Mouse (Mus musculus) layer of hippocampus, adult 8-10 months (tissue): ENCODE results near the gene Cxcl15. TPM values are rescaled to one million over a fixed set of nuclear protein-coding genes. Genes with fewer than 3 reads are reported as not detected.

Source experiments
- DNase-seq, 2 experiments: peaks; one replicate each; pipeline ENCODE4 v3.0.0; 2022; ENCODE audit warnings: low spot score in 2 of 2
- total RNA-seq, 4 experiments: library from RNA; stranded (reverse); gene quantifications; 2 replicates each; pipeline ENCODE4 v1.2.4; 2022

The Cxcl15 gene
- not detected for total RNA-seq

DNA sequence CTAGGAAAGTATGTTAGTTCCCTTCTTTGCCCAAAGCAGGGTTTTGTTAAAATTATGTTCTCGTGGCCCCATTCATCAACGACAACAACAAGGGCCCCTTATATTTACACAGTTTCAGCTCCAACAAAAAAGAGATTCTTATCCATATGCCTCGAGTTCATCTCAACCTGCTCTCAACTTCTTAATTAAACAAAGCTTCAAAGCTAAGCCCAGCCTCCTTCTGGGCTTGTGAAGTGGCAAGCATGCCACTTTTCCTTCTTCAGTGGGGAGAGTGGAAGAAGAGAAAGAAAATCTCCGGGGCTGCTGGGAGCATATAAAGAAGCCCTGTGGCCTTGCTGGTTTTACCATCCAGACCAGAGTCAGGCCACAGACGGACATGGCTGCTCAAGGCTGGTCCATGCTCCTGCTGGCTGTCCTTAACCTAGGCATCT, at the start of gene Cxcl15:
TSS of gene Cxcl15 (plus strand) at position 340 of the 431 bp plus-strand sequence.
- no peak for DNase-seq

DNA sequence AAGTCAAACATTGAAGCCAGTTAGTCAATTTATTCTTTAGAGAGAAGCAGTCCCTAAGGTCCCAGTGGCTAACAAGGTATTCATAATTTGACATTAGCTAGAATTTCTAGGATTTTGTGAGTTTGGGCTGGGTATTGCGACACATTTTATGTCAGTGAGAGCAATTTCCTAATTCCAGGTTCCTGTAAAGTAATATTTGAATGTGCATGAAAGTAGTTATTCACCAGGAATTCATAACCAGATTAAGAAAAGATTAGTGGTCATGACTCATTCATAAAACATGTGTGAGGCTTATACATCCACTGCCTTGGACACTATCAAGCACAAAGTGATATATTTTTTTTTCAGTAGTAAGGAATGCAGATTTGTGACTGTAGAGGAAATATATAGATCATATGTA, 40.4 kb upstream of the Cxcl15 start:
- DNase-seq, result no peak

DNA sequence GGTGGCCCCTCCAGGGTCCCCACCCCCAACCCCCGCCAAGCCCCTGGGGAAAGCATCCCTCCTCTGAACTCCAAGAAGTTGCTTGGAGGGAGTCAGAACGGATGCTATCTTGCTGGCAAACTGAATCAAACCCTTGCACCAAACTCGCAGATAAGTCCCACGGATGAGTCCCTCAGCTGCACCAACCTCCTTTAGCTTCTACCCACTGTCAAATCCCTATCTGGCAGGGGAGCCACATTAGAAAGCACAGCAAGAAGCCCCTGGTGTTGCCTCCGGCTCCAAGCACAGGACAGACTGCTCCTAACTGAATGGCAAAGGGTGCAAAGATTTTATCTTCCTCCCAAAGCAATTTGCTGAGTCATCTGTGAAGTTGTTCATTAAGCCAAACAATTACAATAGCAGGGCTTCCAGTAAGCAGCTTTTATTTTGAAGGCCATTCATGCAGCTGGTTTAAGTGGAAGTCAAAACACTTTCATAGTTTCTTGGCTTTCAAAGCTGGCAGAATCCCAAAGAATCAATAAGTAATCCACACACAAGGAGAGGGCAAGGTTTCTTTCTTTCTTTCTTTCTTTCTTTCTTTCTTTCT, 36.2 kb upstream of the Cxcl15 start:
- no peak for DNase-seq

DNA sequence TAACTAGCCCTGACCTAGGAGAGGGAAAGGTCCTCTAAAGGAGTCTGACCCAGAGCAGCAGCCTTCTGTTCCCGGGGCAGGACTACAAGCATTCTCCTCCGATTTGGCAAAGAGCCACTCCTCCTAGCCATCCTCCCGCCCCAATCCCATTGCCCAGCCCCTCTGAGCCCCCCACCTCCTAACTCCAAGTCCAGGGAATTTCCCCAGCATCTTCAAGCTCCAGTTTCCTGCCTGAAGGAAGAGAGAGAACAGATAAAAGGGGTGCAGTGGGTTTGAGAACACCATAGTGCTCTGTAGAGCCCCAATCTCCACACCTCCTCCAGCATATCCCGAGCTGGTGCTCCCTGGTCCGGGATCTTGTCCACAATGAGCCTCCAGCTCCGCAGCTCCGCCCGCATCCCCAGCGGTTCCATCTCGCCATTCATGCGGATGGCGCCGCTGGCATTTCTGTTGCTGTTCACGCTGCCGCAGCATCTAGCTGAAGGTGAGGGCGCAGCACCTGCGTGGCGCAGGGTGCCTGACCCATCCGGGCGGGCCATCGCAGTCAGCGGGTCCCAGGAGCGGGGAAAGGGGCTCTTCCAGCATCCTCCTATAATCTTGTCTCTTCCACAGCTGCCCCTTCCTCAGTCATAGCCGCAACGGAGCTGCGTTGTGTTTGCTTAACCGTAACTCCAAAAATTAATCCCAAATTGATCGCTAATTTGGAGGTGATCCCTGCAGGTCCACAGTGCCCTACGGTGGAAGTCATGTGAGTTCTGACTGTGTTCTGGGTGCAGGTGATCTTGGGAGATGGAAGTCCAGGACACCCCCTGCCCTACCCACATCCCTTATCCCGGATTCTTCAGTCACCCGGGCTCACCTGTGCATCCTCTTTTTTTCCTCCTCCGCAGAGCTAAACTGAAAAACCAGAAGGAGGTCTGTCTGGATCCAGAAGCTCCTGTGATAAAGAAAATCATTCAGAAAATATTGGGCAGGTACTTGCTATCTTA, 35.0 kb upstream of the Cxcl15 start, which contains the start of gene Cxcl5:
TSS of gene Cxcl5 (plus strand) at position 284 of the 989 bp plus-strand sequence.
- no peak for DNase-seq

DNA sequence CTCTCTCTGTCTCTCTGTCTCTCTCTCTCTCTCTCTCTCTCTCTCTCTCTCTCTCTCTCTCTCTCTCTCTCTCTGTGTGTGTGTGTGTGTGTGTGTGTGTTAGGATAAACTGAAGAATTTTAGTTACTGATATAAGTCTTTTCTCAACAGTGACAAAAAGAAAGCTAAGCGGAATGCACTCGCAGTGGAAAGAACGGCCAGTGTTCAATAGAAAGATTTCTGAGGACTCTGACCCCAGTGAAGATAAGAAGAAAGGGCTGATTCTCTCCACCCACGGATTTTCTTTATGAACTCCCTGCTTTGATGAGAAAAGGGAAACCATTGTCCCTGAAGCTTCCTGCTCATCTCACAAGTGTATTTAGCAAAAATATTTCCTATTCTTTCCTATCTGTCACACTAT, 34.0 kb upstream of the Cxcl15 start:
- DNase-seq, result no peak

DNA sequence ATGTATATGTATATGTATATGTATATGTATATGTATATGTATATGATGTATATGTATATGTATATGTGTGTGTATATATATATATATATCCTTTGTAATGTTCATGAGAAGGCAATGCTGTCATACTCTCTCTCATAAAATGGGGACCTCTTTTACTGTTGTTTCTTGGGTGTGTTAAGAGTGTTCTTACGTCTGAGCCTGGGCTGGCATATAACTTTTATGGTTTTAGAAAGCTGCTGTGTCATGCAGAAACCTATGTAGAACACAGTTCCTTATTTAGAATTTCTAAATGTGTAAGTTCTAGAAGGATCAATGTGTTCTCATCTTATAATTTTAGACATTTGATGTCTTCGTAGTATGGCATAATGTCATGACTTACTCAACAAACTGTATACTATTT, 33.5 kb upstream of the Cxcl15 start:
- DNase-seq, result no peak

DNA sequence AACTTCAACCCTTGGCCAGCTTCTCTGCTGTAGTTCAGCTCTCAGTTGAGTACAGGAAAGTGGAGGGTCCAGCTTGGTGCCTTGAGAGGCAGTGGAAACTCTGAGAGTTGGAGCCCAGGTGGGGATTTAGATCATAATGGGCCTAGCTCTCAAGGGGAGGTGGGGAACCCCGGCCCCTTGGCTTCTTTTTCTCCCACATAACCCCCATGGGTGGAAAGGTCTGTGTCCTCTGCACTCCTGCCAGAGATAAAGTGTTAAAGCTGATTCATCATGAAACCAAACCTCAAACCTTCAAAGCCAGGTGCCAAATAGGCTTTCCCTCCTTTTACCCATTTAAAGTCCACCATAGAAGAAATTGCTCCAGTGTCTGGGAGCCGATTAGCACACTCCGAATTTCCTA, 32.5 kb upstream of the Cxcl15 start:
- DNase-seq, result no peak

DNA sequence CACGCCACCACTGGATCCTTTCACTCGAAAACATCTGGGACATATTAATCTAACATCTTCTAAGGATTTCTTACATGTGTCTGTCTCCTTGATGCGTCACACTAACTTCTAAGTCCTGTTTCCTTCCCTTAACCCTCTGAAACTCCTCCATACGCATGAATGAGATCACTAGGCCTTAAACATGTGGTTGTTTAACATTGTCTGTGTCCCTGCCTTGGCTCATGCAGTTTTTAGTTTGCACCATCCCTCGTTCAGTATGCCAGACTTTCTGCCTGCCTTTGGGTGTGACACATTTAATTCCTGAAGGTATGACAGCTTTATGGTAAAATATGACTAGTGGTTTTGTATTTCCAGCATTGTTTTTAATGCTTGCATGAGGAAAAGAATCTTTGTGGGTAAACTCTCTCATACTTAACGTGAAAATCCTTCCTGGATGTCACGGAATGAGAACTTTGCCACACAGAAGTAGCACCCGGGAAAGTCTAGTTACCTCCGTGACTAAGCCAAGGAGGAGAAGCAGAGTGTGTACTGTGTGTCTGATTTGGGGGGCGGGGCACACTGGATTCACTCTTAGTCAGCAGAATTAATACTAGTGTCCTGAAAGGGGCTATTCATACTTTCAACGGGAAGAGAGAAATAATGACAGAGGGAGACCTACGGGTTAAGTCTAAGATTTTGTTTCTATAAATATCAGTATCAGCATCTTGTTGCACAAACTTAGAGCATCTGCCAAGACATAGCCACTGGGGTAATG, 30.2 kb upstream of the Cxcl15 start:
- DNase-seq, result no peak

DNA sequence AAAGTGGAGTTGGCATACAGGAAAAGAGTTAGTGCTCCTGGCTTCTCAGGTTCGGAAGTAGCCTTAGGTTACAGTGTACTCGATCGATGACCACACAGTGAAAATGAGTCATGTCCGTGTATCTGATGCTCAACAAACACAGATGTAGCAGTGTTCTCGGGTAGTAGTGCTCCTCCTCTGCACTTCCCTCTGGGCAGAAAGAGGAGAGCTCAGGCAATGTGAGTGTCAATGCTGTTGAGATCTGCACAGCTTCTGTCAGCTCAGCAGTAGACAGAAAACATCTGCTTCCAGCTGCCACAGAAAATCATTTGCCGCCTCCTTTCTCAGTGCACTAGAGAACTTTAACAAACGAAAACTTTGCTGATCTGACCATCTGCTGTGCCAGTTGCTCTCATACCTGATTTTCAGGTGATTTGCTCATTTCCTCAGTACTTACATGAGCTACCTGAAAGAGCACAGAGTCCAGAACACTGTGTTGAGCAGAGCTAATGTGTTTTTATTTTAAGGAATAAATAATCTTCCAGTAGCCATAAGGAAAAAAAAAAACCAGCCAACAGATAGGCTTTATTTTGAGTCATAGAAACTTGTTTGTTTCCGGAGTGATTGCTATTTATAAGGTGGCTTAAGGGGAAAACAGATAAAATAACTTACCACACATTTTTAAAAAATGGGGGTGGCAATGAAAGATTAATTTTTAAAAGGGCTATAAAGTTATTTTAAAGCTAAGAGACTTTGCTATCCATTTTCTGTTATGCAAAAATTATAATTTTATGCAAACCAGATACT, 28.3 kb upstream of the Cxcl15 start:
- DNase-seq, result no peak

DNA sequence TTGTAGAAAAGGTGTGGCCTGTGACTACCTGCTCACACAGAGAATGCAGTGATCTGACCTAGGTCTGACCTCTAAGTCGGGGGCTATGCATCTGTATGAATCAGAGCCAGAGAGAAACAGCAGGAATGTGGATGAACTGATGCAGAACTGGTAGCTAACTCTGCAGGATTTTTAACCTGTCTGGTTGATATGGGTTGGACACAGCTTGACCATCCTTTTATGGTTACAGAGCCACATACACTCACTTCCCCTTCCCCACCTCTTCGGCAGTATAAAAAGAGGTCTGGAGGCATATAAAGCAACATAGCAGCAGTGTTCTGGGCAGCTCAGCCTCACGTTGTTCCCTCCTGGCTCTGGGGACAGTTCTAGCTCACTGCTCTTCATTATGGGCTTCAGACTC, 26.1 kb upstream of the Cxcl15 start, which contains the start of gene Ppbp:
TSS of gene Ppbp (plus strand) at position 301 of the 400 bp plus-strand sequence.
- DNase-seq, result no peak

DNA sequence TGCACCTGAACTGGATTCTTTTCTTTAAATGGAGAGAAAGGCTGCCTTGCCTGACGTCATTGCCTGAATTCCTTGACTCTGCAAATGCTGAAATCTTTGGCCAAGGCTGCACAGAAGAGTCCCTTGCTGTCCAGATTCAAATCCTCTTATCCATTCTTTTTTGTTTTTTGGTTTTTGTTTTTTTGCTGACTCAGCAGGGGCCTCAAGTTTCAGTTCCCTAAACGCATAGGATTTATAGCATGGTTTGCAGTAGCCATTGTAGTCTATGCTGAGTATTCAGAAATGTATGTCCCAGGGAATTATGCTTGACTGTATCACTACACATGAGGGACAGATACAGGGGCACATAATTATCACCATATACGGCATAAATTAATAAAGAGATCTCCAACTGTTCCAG, 23.0 kb upstream of the Cxcl15 start:
- DNase-seq, result no peak

DNA sequence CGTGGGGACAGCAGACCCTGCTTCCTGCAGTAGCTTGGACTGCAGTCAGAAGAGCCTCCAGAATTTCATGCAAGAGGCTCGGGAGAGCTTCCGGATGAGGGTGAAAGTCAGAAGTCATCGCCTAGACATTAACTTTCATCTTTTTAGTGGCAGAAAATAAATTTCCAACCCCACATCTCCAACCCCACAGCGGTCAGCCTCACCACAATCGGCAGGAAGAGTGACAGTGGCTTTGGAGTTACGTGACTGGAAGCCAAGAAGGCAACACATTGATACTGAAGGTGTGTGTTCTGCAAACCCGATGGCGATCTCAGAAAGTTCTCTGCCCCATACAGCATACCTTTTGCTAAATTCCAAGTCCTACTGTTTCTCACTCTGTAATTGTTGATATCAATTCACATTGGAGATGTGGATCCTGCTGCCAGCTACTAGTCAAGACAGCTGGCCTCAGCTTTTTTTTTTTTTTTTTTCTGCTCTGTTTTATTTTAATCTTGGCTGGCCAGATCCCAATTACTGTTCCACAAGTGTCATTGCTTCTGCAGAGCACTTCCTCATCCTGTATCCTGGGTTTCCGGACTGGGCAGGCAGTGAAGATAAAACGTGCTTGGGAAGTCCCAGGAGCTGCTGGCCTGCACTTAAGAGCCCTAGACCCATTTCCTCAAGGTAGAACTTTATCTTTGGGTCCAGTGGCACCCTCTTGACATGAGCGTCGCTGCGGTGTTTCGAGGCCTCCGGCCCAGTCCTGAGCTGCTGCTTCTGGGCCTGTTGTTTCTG, 22.3 kb upstream of the Cxcl15 start, which contains the start of gene Pf4:
TSS of gene Pf4 (plus strand) at position 556 of the 774 bp plus-strand sequence.
- no peak for DNase-seq

DNA sequence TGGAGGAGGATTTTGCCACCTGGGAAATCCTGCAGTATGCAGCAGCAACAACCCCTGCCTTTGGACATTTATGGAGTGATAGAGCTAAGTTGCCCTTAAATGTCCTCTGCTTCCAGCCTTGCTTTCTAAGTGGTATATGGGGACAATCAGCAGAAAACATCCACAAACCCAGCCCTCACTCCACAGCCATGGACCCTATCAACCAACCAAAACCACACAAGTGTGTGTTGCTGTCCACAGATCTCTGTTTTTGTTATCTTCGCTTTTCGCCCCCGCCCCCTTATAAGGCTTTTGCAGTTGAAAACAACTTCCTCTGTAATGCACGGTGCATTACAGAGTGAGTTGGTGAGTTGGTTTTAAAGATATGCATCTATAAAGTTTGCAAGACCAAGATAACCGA, 18.8 kb upstream of the Cxcl15 start:
- DNase-seq, result no peak

DNA sequence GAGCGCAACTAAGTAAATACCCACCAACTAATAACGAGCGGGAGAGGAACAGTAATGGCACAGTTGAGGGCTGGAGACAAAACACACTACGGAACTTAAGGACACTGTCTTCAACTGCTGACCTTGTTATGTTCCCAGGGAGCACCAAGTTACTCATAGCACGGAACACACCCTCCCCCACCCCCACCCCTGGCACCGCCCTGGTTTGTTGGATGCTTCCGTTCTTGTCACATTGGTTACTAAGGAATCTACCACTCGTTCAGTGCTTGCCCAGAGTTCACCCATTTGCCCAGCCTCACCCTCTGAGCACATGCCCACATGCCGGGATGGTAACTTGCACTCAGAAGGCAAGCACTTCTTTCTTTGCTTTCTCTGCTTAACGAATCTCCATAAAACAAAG, 16.7 kb upstream of the Cxcl15 start:
- no peak for DNase-seq

DNA sequence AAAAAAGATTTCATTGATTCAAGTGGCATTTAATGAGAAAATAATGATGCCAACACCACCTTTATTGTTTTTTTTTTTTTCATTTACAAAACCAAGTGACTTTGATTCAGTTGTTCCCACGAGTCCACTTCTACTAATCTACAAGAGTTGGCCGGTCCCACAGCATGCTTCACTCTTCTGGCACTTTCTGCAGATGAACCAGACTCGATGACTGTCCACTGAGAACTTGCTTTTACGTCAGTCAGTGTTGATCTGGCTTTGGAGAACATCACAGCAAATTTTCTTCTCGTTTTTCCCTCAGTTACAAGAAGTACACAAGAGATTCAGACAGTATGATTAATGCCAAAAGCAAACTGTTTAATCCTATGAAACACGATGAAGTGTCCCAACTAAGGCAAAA, 15.5 kb upstream of the Cxcl15 start:
- DNase-seq, result no peak

DNA sequence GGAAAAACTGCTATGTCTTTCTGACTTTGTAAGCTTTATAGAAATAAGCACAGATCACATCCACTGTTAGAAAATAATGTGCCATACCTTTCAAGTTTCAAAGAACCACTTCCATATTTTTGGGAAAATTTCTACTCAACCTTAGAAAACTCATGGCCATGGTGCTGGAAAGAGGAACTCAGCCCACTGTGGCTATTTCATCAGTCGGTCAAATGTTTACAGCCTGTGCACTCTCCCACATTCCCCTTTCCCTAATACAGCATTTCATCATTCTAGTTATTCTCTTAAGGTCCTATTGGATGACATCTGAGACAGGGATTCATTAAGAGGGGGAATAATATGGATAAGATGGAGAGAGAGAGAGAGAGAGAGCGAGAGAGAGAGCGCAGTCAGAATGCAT, 10.6 kb upstream of the Cxcl15 start:
- no peak for DNase-seq

DNA sequence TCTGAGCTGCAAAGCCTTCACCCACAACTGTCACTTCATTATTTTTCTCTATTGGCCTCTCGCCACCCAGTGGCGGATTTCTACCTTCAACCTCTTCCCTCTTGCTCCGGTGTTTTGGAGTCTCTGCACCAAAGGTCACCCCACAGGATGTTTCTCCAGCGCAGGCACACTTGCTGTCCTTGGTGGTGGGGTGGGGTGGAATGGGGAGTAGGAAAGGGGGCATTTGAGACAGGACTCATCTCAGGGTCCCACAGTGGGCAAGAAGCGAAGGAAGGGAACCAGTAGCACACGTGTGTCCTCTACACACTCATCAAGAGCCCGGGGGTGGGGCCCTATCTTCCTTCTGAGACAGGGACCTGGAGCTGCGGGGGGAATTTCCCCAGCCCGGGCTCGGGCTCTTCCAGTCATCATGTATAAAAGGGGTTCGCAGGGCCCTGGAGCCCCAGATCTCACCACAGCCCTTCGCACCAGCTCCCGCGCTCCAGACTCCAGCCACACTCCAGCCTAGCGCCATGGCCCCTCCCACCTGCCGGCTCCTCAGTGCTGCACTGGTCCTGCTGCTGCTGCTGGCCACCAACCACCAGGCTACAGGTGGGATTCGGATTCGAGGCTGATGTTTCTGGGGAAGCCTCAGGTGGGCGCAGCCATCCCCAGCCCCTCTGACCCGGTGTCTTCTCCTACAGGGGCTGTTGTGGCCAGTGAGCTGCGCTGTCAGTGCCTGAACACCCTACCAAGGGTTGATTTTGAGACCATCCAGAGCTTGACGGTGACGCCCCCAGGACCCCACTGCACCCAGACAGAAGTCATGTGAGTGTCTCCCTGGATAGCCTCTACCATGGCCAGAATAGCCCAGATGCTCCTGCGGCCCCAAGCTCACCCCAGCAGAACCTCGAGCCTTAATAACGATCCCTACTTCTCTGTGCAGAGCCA, 8.4 kb upstream of the Cxcl15 start, which contains the start of gene Cxcl3:
TSS of gene Cxcl3 (plus strand) at position 445 of the 930 bp plus-strand sequence.
- DNase-seq, result no peak

DNA sequence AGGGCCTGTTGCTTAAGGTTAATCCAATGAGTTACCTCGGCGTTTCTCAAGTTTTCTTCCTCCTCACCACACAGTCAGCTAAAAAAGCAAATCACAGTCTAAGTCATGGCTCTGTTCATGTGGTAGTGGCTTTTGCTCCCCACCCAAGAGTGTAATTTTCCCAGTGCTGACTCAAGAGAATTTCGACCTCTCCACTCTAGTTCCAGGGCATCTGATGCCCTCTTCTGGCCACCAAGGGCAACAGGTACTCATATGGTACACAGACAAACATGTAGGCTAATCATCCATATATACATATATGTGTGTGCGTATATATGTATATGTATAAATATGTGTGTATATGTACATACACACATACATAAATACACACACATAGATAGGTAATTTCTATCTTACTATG, 6.2 kb upstream of the Cxcl15 start:
- no peak for DNase-seq
